Comparison of ENCODE assay signal across 8 mouse cellular contexts in genomic region chr11:62575659-62576438, GRCm38 (mm10). TPM values are rescaled to one million over a fixed set of nuclear protein-coding genes. Genes with fewer than 3 reads are reported as not detected.
A peak's percentile ranks its signal among the peaks of the same experiment; 100 is the strongest.
DNase-seq lines count a peak whose midpoint lies in the region; ATAC-seq and TF ChIP-seq lines count a peak whose summit lies in the region.

No protein-coding gene starts in this region.

- no peak for TF ChIP-seq EP300 in liver, postnatal 0 days (IDR thresholded peaks at IDR 0.05; ENCODE audit: low read depth)

- WGBS in embryonic facial prominence, embryonic 14.5 days = 6% methylated on average over 23 of the region's 27 CpGs
- WGBS in heart, embryonic 11.5 days (ENCODE audit: insufficient replicate concordance) = 5% methylated on average over 27 of the region's 27 CpGs
- 7% methylated on average over 27 of the region's 27 CpGs for WGBS in liver, postnatal 0 days (ENCODE audit: insufficient replicate concordance)
- 5% methylated on average over 27 of the region's 27 CpGs for WGBS in neural tube, embryonic 12.5 days
- WGBS in thymus, adult 2 months = 2% methylated on average over 27 of the region's 27 CpGs

- H3K9ac ChIP-seq in embryonic facial prominence, embryonic 14.5 days (ENCODE audit: low read depth, low read length) = peak overlapping the region; percentile 60
- peak overlapping the region; percentile 68 for H3K9ac ChIP-seq in heart, embryonic 11.5 days (ENCODE audit: low read depth, low read length)
- H3K9ac ChIP-seq in liver, postnatal 0 days (replicated peaks) = peak overlapping the region; percentile 64
- peak overlapping the region; percentile 60 for H3K9ac ChIP-seq in neural tube, embryonic 12.5 days

- peak overlapping the region; percentile 100 for H3K4me2 ChIP-seq in embryonic facial prominence, embryonic 14.5 days (ENCODE audit: low read depth, low read length)
- peak overlapping the region; percentile 99 for H3K4me2 ChIP-seq in heart, embryonic 11.5 days
- H3K4me2 ChIP-seq in liver, postnatal 0 days (ENCODE audit: low read depth, low read length) = peak overlapping the region; percentile 98
- H3K4me2 ChIP-seq in neural tube, embryonic 12.5 days (replicated peaks) = peak overlapping the region; percentile 99

- no peaks in the 10 kb centered on the region for H3K9me3 ChIP-seq in embryonic facial prominence, embryonic 14.5 days (ENCODE audit: control insufficient read depth, low read length)
- no peaks in the 10 kb centered on the region for H3K9me3 ChIP-seq in heart, embryonic 11.5 days (replicated peaks; ENCODE audit: control insufficient read depth, low read length)
- no peaks in the 10 kb centered on the region for H3K9me3 ChIP-seq in liver, postnatal 0 days (ENCODE audit: low read length)
- no peaks in the 10 kb centered on the region for H3K9me3 ChIP-seq in neural tube, embryonic 12.5 days

- peak; percentile 59 for ATAC-seq in embryonic facial prominence, embryonic 14.5 days (ENCODE audit: low read depth)
- peak; percentile 52; the same call in 1 of the 2 replicates for ATAC-seq in heart, embryonic 11.5 days (replicated peaks; ENCODE audit: insufficient number of reproducible peaks, low FRiP score, low TSS enrichment)
- ATAC-seq in liver, postnatal 0 days = peak; percentile 71
- peak; percentile 76 for ATAC-seq in neural tube, embryonic 12.5 days (ENCODE audit: low FRiP score, low read depth)

- no peak overlapping the region for H3K27ac ChIP-seq in embryonic facial prominence, embryonic 14.5 days (replicated peaks; ENCODE audit: low read depth, low read length)
- no peak overlapping the region for H3K27ac ChIP-seq in heart, embryonic 11.5 days (ENCODE audit: low read depth, low read length)
- H3K27ac ChIP-seq in liver, postnatal 0 days (ENCODE audit: low read depth) = peak overlapping the region; percentile 80
- no peak overlapping the region for H3K27ac ChIP-seq in neural tube, embryonic 12.5 days
- peak overlapping the region; percentile 74 for H3K27ac ChIP-seq in thymus, adult 2 months (ENCODE audit: control insufficient read depth, insufficient read depth, low read length)

- no peak for TF ChIP-seq CTCF in liver, postnatal 0 days (IDR thresholded peaks at IDR 0.05; ENCODE audit: low read depth)
- TF ChIP-seq CTCF in thymus, adult 2 months (IDR thresholded peaks at IDR 0.05; ENCODE audit: borderline replicate concordance, control insufficient read depth, extremely low read depth, insufficient read depth, low read length, poor library complexity) = no peak; the same call in 1 of the 2 replicates

- H3K4me1 ChIP-seq in embryonic facial prominence, embryonic 14.5 days (ENCODE audit: control insufficient read depth, insufficient read depth, low read length) = no peaks in the 10 kb centered on the region
- peaks cover 8% of the 10 kb centered on the region; the same call in 1 of the 2 replicates for H3K4me1 ChIP-seq in heart, embryonic 11.5 days (ENCODE audit: control insufficient read depth, insufficient read depth, low read length)
- H3K4me1 ChIP-seq in liver, postnatal 0 days (ENCODE audit: insufficient read depth) = peaks cover 26% of the 10 kb centered on the region
- peaks cover 9% of the 10 kb centered on the region for H3K4me1 ChIP-seq in neural tube, embryonic 12.5 days
- H3K4me1 ChIP-seq in thymus, adult 2 months (replicated peaks; ENCODE audit: control insufficient read depth, insufficient read depth, low read length) = peaks cover 15% of the 10 kb centered on the region

- peak overlapping the region; percentile 54 for H3K4me3 ChIP-seq in embryonic facial prominence, embryonic 14.5 days (ENCODE audit: low read depth, low read length)
- peak overlapping the region; percentile 63 for H3K4me3 ChIP-seq in heart, embryonic 11.5 days (ENCODE audit: low read depth, low read length)
- peak overlapping the region; percentile 64 for H3K4me3 ChIP-seq in liver, postnatal 0 days (ENCODE audit: low read depth, low read length)
- H3K4me3 ChIP-seq in neural tube, embryonic 12.5 days = peak overlapping the region; percentile 49
- H3K4me3 ChIP-seq in thymus, adult 2 months (ENCODE audit: control insufficient read depth, insufficient read depth, low read length) = peak overlapping the region; percentile 74

- DNase-seq in A20 (ENCODE audit: low read depth, low spot score) = peak; percentile 81
- peak; percentile 37 for DNase-seq in adrenal gland, postnatal 25 days
- DNase-seq in embryonic facial prominence, embryonic 14.5 days (ENCODE audit: low spot score) = peak; percentile 17
- DNase-seq in layer of hippocampus, adult 18-20 months (ENCODE audit: low spot score in 2 of 2) = peak; percentile 37 to 42
- peak; percentile 67 for DNase-seq in liver, postnatal 0 days
- peak; percentile 48 for DNase-seq in thymus, adult 2 months

- H3K36me3 ChIP-seq in embryonic facial prominence, embryonic 14.5 days (ENCODE audit: control insufficient read depth, insufficient read depth, low read length) = no peaks in the 10 kb centered on the region
- no peaks in the 10 kb centered on the region for H3K36me3 ChIP-seq in heart, embryonic 11.5 days (ENCODE audit: control insufficient read depth, insufficient read depth, low read length)
- H3K36me3 ChIP-seq in liver, postnatal 0 days (replicated peaks; ENCODE audit: insufficient read depth, low read length) = no peaks in the 10 kb centered on the region
- no peaks in the 10 kb centered on the region for H3K36me3 ChIP-seq in neural tube, embryonic 12.5 days
- peaks cover 21% of the 10 kb centered on the region for H3K36me3 ChIP-seq in thymus, adult 2 months (ENCODE audit: control insufficient read depth, insufficient read depth, low read length)

- no peaks in the 10 kb centered on the region for H3K27me3 ChIP-seq in embryonic facial prominence, embryonic 14.5 days (replicated peaks; ENCODE audit: control insufficient read depth, insufficient read depth, low read length)
- H3K27me3 ChIP-seq in heart, embryonic 11.5 days (ENCODE audit: control insufficient read depth, insufficient read depth, low read length) = 0 out of 2 replicates have a peak, but pooled peaks cover 3% of the 10 kb centered on the region
- no peaks in the 10 kb centered on the region for H3K27me3 ChIP-seq in liver, postnatal 0 days (ENCODE audit: insufficient read depth, low read length)
- peaks cover 9% of the 10 kb centered on the region for H3K27me3 ChIP-seq in neural tube, embryonic 12.5 days (replicated peaks)
- H3K27me3 ChIP-seq in thymus, adult 2 months (ENCODE audit: control insufficient read depth, insufficient read depth, low read length) = no peaks in the 10 kb centered on the region

- 0 out of 2 replicates have a peak, but pooled peaks have one; percentile 22 for TF ChIP-seq POLR2A in thymus, adult 2 months (IDR thresholded peaks at IDR 0.05; ENCODE audit: control insufficient read depth, extremely low read depth, insufficient read depth, low read length, poor library complexity)

RNA-seq across cellular contexts. Expression of gene Trpv2, which starts 1.6 kb away (rescaled TPM):
- total RNA-seq in adrenal gland, postnatal 25 days (2021) = 1.6 and 1.9 TPM in 2 replicates
- 5.3 and 6.4 TPM in 2 replicates for polyA plus RNA-seq in embryonic facial prominence, embryonic 14.5 days (2014; fragmentation: Nextera tagmentation; extraction: Ambion mirVana)
- polyA plus RNA-seq in heart, embryonic 11.5 days (2014; fragmentation: Nextera tagmentation; extraction: Ambion mirVana) = 4.1 and 4.4 TPM in 2 replicates
- total RNA-seq in layer of hippocampus, adult 18-20 months (2021) = 10 to 100 TPM; 12.8 to 14.9 TPM
- 4.7 and 5.4 TPM in 2 replicates for polyA plus RNA-seq in liver, postnatal 0 days (2015; fragmentation: Nextera tagmentation; extraction: Ambion mirVana)
- 16.0 and 18.0 TPM in 2 replicates for polyA plus RNA-seq in neural tube, embryonic 12.5 days (2016; fragmentation: Nextera tagmentation; extraction: Ambion mirVana)
- 95.4 and 96.0 TPM in 2 replicates for polyA plus RNA-seq in thymus, adult 2 months (2012; rRNA removed)

RNA-seq across cellular contexts. Expression of gene Ubb, which starts 24.9 kb away (rescaled TPM):
- total RNA-seq in adrenal gland, postnatal 25 days (2021) = 1,162 and 1,405 TPM in 2 replicates
- 3,072 and 3,339 TPM in 2 replicates for polyA plus RNA-seq in embryonic facial prominence, embryonic 14.5 days (2014; fragmentation: Nextera tagmentation; extraction: Ambion mirVana)
- 2,677 and 2,901 TPM in 2 replicates for polyA plus RNA-seq in heart, embryonic 11.5 days (2014; fragmentation: Nextera tagmentation; extraction: Ambion mirVana)
- 1,000 to 10,000 TPM; 1,877 to 1,910 TPM for total RNA-seq in layer of hippocampus, adult 18-20 months (2021)
- polyA plus RNA-seq in liver, postnatal 0 days (2015; fragmentation: Nextera tagmentation; extraction: Ambion mirVana) = 1,161 and 1,214 TPM in 2 replicates
- 3,967 and 4,014 TPM in 2 replicates for polyA plus RNA-seq in neural tube, embryonic 12.5 days (2016; fragmentation: Nextera tagmentation; extraction: Ambion mirVana)
- 2,301 and 2,384 TPM in 2 replicates for polyA plus RNA-seq in thymus, adult 2 months (2012; rRNA removed)

RNA-seq across cellular contexts. Expression of gene Cenpv, which starts 36.8 kb away (rescaled TPM):
- total RNA-seq in adrenal gland, postnatal 25 days (2021) = 40.0 and 44.4 TPM in 2 replicates
- polyA plus RNA-seq in embryonic facial prominence, embryonic 14.5 days (2014; fragmentation: Nextera tagmentation; extraction: Ambion mirVana) = 26.0 and 27.5 TPM in 2 replicates
- polyA plus RNA-seq in heart, embryonic 11.5 days (2014; fragmentation: Nextera tagmentation; extraction: Ambion mirVana) = 13.6 and 15.1 TPM in 2 replicates
- 10 to 100 TPM; 37.5 to 42.7 TPM for total RNA-seq in layer of hippocampus, adult 18-20 months (2021)
- 9.8 and 14.0 TPM in 2 replicates for polyA plus RNA-seq in liver, postnatal 0 days (2015; fragmentation: Nextera tagmentation; extraction: Ambion mirVana)
- polyA plus RNA-seq in neural tube, embryonic 12.5 days (2016; fragmentation: Nextera tagmentation; extraction: Ambion mirVana) = 68.5 and 73.7 TPM in 2 replicates
- 12.9 and 13.7 TPM in 2 replicates for polyA plus RNA-seq in thymus, adult 2 months (2012; rRNA removed)

Comparison
In these comparisons a context has a peak if more than half of its experiments do, and no peak if none do; other contexts are left out.
1. DNase-seq: peak in every context shown above with its lines; median percentile 81 in A20; 67 in liver, postnatal 0 days; 48 in thymus, adult 2 months; 40 in layer of hippocampus, adult 18-20 months; 37 in adrenal gland, postnatal 25 days; 17 in embryonic facial prominence, embryonic 14.5 days.
2. H3K27ac ChIP-seq: peak in liver, postnatal 0 days (single experiment) and thymus, adult 2 months (single experiment); none in embryonic facial prominence, embryonic 14.5 days (single experiment), heart, embryonic 11.5 days (single experiment) and neural tube, embryonic 12.5 days (single experiment).
3. Peak in every context shown above with its lines, with median percentiles within 50 percentile points of each other: ATAC-seq, H3K4me2 ChIP-seq, H3K4me3 ChIP-seq and H3K9ac ChIP-seq.